Mouse (Mus musculus): ENCODE results near the gene Dis3l2.

Dis3l2 gene

DNA sequence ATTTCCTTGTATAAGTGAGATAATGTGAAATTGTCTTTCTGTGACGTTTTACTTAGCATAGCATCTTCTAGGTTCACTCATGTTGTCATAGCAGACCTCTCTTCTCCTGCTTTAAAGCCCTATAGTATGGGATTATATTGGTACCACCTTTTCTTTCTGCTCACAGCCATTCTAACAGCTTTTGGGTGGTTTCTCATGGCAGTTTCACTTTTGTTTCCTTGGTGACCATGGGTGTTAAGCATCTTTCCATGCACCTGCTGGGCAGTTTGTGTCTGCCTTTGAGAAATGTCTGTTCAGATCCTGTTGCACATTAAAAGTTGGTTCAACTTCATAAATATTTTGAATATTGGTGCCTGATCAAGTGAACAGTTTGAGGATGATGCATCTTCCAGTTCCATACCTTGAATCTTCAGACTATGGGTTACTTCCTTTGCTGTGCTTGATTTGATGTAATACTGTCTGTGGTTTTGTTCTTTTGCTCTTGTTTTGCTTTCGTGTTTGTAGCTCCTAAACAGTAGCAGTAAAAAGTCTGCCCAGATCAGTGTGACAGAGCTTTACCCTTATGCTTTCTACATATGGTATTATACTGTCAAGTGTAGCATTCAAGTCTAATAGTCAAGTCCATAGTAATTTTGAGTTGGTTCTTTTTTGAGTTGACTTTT, 29.7 kb downstream of the Dis3l2 start:
- in situ Hi-C loops (cut with MboI) = no loop called here

DNA sequence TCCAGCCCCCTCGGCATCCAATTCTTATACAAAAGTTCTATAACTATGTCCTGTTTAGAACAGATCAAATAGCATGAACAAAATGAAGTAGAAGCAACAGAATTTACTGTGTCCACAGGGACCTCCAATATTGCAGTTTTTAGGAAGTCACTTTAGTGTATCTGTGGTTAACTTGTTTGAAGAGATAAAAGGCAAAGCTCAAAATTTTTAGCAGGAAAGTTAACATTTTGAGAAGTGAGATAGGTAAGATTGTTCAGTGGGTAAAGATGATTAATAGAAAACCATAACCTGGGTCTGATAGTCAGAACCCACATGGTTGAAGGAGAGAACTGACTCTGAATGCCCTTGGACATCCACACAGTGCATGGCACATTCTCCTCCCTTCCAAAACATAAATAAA, 32.8 kb downstream of the Dis3l2 start:
- in situ Hi-C loops (cut with MboI) = no loop called here

DNA sequence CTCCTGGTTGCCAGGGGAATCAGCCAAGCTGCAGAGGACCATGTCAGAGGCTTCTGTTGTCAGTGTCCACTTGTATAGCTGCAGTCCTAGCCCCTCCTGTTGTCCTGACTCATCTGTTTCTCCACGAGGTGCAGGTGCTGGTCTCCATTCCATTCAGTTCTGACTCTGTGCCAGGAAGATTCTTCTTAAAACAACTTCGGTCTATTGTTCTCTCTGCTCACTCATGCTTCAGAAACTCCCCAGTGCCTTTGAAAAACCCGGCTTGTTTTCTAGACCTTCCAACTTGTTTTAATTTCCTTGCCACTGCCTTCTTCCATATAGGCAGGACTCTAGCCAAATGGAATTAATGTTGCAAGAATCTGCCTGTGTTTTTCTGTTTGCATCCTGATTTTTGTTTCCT, 39.3 kb downstream of the Dis3l2 start:
- in situ Hi-C loops (cut with MboI) = no loop called here

GRCm38 (mm10) chr1:86747034-86747433, 43.4 kb downstream of the Dis3l2 start:
- in situ Hi-C loops (cut with MboI) = no loop called here

GRCm38 (mm10) chr1:86750094-86750493, 46.5 kb downstream of the Dis3l2 start:
- in situ Hi-C loops (cut with MboI) = no loop called here

GRCm38 (mm10) chr1:86753416-86753815, 49.8 kb downstream of the Dis3l2 start:
- in situ Hi-C loops (cut with MboI) = no loop called here

GRCm38 (mm10) chr1:86754335-86754734, 50.7 kb downstream of the Dis3l2 start:
- in situ Hi-C loops (cut with MboI) = no loop called here

DNA sequence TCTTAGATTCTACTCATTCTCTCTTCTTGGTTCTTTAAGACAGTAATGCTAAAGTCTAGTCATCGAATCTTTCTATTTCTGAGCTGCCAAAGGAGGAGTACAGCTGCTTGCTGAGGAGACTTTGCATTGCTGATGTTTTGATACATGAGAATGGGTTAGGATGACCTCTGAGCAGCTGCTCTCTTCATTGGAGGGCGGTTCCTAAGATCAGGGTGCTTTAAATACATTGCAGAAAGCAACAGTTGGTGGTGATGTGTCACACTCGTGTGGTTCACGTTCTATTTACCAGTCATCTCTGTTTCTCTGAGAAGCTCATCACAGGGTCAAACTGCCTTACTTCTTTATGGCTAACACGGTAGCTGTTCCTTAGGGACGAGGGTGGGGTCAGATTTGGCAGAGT, 54.5 kb downstream of the Dis3l2 start:
- in situ Hi-C loops (cut with MboI) = no loop called here

DNA sequence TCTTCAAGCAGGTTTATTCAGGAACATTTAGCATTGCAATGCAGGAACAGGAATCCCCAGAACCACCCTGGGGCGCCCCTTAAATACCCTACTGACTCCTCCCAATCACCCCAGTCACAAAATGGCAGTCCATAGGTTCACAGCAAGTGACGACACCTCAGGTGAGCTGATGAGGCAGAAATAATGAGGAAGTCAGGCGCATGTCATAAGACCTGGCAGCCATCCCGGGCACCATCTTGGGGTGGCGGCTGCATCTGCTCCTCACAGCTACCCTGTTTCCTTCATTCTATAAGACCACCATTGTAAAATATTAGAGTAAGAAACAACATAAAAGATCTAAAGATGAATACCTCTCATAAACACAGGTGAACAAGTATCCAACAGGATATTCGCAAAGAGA, 58.6 kb downstream of the Dis3l2 start:
- in situ Hi-C loops (cut with MboI) = no loop called here

GRCm38 (mm10) chr1:86801241-86801640, 97.6 kb downstream of the Dis3l2 start:
- in situ Hi-C loops (cut with MboI) = no loop called here

- in situ Hi-C loops (cut with MboI) = no loop called here
Observed at GRCm38 (mm10) chr1:86811756-86812155, 108.1 kb downstream of the Dis3l2 start.

DNA sequence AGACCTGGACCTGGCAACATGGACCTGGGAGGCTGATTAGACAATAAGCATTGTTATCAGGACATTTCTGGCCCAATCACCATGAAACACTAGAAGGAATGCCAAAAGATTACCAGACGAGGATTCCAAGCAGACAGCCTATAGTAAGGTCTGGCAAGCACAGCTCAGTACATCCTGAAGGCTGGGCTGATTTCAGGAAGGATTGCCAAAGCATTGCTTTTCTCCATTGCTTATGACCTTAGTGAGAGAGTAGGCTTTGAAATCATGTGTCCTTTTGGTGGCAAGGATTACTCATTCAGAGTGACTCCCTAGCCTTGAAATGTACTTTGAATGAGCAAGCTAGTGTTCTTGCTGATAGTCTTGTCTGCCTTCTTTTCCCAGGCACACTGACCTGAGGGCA, 118.7 kb downstream of the Dis3l2 start:
- in situ Hi-C loops (cut with MboI) = no loop called here

- in situ Hi-C loops (cut with MboI) = no loop called here
Observed at GRCm38 (mm10) chr1:86834351-86834987, 130.9 kb downstream of the Dis3l2 start.

DNA sequence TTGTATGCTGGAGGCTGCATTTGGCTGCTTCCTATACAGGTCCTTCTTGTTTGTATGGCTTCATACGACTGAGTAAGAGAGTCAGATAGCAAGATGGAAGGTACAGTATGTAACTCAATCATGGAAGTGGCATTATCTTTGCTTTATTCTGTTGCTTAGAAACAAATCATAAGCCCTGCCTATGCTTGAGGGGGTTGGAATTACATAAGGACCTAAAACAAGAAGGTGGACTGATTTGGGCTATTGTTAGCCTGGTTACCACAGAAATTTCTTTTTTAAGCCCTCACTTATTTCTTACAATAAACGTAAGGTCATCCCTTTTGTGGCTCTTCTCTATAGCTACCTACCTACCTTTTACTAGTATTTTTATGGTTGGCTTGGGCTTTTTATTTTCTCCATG, 131.4 kb downstream of the Dis3l2 start:
- in situ Hi-C loops (cut with MboI) = no loop called here

DNA sequence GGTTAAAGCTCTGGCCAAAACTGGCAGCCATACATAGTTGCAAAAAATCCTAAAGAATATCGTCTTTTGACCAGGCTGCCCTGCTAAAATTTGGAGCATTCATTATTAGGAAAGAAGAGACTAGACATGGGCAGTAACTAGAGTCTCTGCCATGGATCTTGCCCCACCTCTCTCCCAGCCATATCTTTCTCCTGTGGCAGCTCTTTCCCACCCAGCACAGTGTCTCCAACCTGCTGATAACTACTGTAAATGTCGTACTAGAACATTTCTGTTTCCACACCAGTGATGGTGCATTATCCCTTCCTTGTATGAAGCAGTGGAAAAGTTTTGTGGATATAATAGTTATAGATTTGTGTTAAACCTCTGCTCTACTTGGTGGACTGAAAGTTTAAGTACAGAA, 147.1 kb downstream of the Dis3l2 start:
- in situ Hi-C loops (cut with MboI) = no loop called here

- in situ Hi-C loops (cut with MboI) = no loop called here
Observed at GRCm38 (mm10) chr1:86858876-86859275, 155.3 kb downstream of the Dis3l2 start.

DNA sequence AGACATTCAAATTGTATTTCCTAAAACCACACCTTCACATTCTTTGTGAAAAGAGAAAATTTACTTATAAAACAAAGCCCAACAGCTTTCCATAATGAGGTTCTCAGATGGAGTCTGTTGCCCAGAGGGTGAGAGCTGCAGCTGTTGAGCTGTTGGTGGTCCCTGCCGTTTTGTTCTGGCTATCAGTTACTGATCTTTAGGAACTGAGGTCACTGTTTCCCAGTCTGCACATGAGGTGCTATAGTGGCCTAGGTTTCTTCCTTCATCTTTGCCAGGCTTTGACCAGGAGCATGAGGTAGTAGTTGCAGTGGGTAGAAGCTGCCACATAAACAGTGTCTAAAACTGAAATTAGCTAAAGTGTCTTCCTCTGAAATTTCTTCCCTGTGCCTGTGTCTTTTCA, 155.8 kb downstream of the Dis3l2 start:
- in situ Hi-C loops (cut with MboI) = no loop called here

GRCm38 (mm10) chr1:86873745-86874144, 170.1 kb downstream of the Dis3l2 start:
- in situ Hi-C loops (cut with MboI) = no loop called here

- in situ Hi-C loops (cut with MboI) = no loop called here
Observed at GRCm38 (mm10) chr1:86878743-86879142, 175.1 kb downstream of the Dis3l2 start.

- in situ Hi-C loops (cut with MboI) = no loop called here
Observed at GRCm38 (mm10) chr1:86879547-86879946, 175.9 kb downstream of the Dis3l2 start.

DNA sequence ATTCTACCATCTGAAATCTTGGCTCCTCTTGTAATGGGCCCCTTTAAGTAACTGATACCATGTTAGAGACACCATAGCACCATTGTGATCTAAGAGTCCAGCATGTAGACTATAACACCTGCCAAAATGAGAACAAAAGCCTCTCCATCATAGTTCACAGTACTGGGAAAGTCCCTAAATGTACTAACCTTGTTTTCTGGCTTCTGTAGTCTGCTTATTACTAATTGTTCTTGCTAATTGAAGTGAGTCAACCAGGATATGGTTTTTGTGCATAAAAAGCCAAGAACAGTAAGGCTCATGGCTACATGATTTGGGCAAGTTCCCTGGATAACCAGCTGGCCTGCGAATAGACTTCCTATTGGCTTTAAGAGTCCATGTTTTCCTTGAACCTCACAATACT, 183.5 kb downstream of the Dis3l2 start:
- in situ Hi-C loops (cut with MboI) = no loop called here

- in situ Hi-C loops (cut with MboI) = no loop called here
Observed at GRCm38 (mm10) chr1:86912481-86912880, 208.9 kb downstream of the Dis3l2 start.

DNA sequence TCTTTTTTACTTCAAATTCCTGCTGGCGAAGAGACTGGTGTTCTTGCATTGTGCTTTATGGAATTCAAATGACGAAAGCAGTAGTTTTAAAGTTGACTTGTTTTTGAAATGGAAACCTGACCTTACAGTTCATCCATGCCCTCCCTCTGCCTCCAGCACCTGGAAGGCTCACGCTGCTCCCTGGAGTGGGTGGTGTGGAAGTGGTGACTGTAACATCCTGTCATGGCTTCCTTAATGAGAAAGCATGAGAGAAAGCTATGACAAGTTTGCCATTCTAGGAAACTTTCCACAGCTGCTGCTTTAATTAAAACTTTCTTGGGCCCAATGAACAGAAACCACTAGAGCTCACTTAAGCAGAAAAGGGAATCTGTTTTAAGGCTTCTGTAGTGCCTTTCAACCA, 210.3 kb downstream of the Dis3l2 start:
- in situ Hi-C loops (cut with MboI) = no loop called here

- in situ Hi-C loops (cut with MboI) = no loop called here
Observed at GRCm38 (mm10) chr1:86914697-86915096, 211.1 kb downstream of the Dis3l2 start.
